Mouse (Mus musculus) thymus, postnatal 10 days (tissue): ENCODE results near the gene Mdm4.

Source experiments
- DNase-seq, 2 experiments: peaks; one replicate each; pipeline ENCODE4 v3.0.0; 2021; ENCODE audit warnings: low spot score in 2 of 2

Gene Mdm4

DNA sequence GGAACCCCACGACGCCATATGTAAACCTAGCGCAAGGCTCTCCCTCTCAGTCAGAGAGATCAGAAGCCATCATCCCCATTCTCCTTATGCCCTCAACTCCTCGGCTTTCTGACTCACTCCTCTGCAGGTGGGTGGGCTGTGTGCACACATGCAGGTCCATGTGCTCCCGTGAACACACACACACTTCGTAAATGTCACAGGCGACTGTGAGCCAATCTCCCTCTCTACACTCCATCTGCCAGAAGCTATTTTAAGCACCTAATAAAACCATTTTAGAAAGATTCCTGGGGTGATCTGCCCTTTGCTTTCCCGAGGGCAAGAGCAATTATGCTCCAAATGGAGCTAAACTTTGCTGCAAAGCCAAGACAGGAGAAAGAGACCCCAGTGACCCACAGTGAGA lies 84.5 kb downstream of the Mdm4 start:
- DNase-seq = no peak

DNA sequence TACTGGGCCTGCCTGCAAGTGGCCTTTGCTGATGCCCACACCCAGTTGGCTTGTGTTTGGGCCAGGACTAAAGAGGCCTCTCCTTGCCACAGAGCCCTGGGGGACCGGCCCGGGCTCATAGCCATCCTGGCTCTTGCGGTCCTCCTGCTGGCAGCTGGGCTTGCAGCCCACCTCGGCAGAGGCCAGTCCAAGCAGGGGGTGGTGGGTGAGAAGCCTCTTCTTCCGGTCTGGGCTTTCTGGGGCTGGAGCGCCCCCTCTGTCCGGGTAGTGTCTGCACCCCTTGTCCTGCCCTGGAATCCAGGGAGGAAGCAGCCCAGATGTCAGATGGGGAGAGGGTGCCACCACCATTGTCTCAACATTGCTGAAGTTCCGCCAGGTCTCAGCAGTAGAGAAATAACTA lies 91.4 kb downstream of the Mdm4 start:
- no peak for DNase-seq

DNA sequence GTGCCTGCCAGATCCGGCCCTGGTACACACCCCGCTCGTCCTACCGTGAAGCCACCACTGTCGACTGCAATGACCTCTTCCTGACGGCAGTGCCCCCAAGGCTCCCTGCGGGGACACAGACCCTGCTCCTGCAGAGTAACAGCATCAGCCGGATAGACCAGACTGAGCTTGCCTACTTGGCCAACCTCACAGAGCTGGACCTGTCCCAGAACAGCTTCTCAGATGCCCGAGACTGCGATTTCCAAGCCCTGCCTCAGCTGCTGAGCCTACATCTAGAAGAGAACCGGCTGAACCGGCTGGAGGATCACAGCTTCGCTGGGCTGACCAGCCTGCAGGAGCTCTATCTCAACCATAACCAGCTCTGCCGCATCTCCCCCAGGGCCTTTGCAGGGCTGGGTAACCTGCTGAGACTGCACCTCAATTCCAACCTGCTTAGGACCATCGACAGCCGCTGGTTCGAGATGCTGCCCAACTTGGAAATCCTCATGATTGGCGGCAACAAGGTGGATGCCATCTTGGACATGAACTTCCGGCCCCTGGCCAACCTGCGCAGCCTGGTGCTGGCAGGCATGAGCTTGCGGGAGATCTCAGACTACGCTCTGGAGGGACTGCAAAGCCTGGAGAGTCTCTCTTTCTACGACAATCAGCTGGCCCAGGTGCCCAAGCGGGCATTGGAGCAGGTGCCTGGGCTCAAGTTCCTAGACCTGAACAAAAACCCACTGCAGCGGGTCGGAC lies 92.9 kb downstream of the Mdm4 start:
- DNase-seq = no peak

DNA sequence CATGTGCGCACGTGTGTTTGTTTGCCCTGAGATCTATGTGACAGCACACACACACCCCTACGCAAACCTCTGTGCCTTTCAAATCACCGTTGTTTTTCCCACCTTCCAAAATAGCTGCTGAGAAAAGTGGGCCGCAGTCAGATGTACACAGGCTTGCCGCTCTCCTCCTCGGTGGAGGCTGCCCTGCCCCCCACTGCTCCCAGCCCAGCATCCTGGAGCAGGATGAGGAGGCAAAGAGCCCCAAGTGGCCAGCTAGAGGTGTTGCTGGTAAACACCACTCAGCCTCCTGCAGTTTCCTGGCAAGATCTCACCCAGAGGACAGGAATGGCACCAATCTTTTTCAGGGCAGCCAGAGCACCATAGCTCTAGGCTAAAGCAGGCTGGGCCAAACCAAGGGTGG lies 95.5 kb downstream of the Mdm4 start:
- no peak for DNase-seq

DNA sequence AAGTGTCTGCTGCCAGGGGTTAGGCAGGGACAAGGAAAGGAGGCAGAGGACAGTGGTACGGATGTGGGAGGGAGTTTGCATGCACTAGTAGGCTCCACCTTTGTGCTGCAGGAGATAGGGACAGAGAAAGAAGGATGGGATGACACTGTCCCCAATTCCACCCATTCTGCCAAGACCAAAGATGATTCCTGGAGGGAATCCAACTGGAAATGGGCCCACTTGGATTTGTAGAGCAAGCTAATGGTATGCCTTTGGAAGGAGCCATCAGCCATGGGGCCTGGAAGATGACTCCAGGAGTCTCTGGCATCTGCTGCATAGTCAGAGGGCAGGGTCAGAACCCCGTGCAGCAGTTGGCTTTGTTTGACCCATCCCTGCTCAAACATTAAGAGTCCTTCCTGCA lies 97.9 kb downstream of the Mdm4 start:
- no peak for DNase-seq

DNA sequence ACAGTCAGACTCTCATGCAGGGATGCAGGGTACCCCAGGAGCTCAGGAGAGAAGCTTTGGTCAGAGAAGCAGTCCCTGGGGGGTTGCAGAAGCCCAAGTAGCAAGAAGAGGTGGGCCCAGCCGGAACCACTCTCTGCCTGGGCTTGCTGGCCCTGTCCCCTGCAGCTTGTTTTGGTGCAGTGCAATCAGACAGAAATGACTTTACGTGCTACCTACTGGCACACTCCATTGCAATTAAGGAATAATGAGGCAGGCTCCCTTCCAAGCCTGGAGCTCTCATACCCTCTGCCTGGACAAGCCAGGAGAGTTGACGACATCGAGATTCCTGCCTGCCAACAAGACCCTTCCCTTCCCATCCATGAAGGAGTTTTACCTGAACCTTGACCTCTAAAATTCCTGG lies 100.1 kb downstream of the Mdm4 start:
- DNase-seq = no peak

DNA sequence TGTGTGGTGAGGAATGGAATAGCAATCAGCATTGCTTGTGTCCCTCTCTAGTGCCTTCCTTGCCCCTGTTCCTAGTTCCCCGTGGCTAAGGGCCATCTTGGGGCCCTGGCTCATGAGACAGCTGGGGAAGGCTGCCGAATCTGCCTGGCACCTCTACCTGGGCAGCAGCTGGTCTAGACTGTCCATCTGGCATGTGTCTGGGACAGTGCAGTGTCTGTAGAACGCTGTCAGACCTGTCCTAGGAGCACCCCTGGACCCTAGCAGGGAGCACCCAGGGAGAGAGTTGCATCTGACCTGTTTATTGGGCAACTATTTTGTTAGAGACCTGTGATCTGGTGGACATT lies 101.5 kb downstream of the Mdm4 start:
- DNase-seq = no peak

DNA sequence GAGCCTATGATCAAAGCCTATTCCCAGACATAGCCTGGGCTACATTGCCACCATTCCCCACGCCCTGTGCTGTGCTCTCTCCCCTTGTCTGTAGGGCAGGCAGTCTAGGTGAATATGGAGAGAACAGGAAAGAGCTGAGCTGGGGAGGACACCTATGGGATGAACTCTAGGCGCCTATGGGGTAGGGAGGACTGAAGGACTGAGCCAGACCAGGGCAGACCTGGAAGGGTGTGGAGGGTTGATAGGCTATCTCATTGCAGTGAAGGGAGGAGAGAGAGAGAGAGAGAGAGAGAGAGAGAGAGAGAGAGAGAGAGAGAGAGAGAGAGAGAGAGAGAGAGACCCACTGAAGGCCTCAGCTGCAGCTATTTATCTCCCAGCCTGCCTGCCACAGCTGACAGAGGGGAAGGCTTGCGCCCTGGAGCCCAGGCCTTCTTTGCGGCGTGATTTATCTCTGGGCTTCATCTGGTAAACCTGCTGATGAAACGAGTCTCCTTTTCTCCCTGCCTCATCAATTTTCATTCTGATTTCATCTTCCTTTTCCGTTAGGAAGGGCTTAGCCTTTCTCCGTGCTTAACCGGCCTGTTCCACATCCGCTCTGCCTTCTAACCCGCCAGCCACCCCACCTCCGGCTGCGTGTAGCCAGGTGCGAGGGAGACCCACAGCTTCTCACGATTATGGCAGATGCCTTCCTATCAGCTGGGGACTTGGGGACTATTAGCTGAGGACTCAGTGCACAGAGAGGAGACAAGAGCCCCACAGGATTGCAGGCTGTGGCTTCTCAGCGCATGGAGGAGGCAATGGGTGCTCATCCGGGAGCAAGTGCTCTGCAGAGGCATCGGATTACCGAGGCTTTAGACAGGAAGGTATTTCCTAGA lies 102.1 kb downstream of the Mdm4 start:
- DNase-seq = no peak

DNA sequence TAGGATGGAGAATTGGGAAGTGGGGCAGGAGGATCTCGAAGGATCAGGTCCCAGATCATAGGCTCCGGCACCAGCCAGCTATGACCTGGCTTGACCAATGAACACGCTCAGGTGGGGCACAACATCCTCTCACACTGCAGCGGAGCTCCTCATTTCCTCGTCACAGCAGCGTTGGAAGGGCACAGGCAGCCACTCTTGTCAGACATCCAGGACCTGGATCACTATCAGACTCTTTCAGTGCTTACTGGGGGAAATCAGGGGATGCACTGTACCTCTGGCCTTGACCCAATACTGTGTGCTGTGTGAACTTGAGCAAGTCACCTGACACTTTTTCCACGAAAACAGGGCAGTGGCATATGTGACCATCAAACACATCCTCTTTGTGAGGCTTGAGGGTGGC lies 105.1 kb downstream of the Mdm4 start:
- DNase-seq = no peak

DNA sequence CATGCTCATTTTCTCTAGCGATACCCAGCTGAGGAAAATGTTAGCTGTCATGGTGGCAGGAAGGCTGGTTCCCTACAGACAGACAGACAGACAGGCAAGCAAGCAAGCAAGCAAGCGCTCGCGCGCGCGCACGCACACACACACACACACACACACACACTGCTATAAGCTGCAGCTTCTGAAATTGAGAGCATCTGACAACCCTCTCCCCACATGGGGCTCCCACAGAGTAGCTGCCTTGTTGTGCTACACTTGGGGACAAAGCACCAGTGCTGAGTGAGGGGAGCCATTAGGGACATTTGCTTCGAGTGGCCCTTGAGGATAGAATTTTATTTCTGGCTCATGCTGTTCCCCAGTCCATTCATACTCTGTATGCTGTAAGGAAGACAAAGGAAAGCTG lies 108.1 kb downstream of the Mdm4 start:
- no peak for DNase-seq

DNA sequence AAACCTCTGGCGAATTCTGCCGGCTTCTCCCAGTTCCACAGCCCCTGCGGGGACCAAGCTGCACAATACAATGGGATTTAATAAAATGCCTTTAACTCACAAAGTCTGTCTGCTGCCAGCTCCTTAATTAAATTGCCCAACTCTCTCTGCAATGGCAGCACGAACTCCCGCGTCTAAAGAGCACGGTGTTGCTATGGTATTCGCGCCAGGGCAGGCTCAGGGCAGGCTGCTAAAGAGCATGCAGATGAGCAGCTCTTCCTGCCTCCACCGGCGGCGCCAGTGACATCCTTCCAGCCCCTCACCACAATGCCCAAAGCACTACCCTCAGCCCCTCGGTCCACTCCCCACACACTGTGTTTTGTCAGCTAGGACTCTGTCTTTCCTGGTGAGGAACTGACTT lies 109.3 kb downstream of the Mdm4 start:
- no peak for DNase-seq

DNA sequence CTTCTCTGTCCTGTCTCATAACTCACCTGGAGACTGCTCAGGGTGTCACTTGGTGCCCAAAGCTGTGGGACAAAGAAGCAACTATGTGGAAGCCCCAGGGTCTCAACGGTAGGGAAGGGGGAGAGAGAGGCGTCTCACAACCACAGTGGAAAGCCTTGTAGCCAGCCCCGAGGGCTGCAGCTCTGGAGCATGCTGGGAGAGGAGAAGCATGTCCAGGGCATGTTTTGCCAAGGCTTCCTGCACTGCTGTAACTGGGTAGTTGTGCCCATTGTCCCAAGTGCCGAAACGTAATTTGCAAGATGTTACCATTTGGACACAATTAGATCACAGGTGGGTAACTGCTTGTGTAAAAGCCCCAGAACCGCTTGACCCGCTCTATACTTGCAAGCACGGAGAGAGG lies 111.1 kb downstream of the Mdm4 start:
- DNase-seq = no peak

DNA sequence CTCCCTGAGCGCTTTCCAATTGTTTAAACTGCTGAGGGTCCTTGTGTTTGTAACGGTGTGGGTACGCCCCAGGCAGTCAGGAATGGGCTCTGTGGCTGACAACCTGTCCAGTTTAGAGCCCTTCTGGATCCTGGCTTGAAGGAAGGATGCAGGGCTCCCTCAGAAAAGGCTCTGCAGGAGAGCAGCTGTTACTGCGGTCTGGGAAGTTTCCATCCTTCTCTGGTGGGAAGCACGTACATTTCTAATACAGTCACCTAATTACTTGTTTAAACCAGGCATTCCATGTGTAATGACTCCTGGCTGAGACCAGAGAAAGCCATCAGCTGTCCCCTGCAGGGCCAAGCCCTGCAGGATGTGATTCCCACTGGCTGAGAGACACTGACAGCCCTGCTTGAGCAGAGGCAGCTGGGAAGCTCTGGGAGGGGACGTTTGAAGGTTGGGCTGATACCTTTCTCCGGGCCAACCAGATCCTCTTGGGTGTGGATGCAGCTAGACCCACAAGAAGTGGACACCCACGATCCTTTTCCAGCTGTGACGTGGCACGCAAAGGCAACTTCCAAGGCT lies 112.2 kb downstream of the Mdm4 start:
- no peak for DNase-seq

DNA sequence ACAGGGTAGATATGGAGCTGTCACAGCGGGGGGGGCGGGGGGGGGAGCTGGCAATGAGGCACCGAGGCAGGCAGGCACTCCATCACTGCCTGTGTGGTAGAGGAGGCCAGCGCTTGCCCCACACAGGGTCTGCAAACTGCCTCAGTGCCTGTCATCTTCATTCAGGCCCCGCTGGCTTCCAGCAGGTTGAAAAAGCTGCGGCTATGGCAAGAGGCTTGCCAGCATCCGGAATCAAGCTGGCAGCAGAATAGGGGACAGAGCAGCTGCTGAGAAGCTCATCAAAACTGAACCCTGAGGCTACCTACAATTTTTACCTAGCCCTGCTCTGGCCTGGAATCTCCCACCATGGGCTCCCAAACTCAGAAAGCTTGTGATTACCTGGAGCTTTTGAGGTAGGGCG lies 112.8 kb downstream of the Mdm4 start:
- DNase-seq = no peak

DNA sequence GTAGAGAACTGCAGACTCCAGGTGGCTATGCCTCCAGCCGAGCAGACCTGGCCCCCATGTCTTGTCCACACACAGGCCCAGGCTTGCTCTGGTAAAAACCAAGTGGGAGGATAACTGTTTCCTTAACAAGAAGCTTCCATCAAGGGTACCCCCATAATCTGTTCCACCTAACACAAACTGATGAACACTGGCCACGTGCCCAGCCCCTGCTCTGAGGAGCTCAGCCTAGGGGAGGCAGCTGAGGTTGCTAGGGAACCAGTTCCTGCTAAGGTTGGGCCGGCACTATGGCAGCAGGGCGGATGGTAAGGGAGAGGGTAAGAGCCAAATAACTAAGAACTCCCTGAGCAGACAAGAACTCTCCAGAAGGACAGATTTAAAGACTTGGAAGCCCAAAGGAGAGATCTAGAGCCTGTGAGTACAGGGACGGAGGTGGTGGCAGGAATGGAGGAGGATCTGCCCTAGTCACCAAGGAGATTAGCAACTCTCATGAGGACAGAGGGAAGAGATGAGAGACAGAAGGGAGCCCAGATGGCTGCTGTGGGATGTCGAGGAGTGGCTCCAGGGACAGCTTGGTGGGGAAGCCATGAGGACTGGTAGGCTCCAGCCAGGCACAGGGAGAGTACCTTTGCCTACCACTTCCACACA lies 114.4 kb downstream of the Mdm4 start:
- no peak for DNase-seq

DNA sequence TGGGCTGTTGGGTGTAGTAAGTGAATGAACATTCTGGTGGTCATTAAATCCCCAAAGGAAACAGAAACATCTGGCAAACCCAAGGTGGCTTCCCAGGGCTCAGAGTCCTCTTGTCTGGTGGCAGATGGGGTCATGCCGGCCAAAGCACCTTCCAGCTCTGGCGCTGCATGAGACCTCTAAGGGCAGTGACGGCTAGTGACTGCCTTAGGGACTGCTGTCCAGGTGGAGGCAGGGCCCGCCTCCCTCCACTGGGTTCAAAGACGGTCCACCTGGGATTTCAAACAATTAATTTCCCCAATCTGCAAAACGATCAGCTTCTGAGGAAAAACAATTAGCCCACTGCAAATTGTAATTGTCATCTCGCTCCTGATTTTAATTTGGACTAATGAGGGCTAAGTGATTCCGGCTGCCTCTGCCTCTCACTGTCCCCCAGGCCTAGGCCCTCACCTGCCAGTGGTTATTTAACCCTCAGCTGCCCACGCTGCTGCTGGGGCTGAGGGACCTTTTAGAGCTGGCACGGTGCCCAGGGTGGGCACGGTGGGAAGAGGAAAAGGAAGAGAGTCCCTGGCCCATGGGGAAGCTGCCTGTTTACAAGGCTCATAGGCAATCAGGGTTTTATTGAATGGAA lies 119.8 kb downstream of the Mdm4 start:
- no peak for DNase-seq

DNA sequence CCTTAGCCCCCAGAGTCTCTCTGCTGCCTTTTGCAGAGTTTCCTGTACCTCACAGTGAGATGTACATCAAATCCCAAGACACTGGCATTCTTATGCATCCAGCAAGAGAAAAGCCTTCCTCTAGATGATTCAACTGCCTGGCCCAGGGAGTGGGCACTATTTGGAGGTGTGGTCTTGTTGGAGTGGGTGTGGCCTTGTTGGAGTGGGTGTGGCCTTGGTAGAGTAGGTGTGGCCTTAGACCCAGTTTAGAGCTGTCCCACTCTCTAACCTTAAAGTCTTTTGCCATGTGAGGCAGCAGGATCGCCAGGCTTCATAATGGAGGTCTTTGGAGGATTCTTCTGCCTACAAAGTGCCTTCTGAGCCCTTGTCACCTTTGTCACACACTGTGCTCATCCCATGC lies 120.4 kb downstream of the Mdm4 start:
- no peak for DNase-seq
